Mouse (Mus musculus) mature B cell (primary cell): ENCODE results near the gene Dapk3.
"Not testable (repeated sequence)": the region's sequence is repeated elsewhere in the genome, so short reads cannot be mapped to it uniquely, and the experiment has no call there.

Source experiments
- in situ Hi-C: fragments of 300-500 bp; cut with MboI; formaldehyde crosslinking; loops from 2 replicates; pipeline ENCODE4 v1.14.3; 2019

Dapk3 gene

DNA sequence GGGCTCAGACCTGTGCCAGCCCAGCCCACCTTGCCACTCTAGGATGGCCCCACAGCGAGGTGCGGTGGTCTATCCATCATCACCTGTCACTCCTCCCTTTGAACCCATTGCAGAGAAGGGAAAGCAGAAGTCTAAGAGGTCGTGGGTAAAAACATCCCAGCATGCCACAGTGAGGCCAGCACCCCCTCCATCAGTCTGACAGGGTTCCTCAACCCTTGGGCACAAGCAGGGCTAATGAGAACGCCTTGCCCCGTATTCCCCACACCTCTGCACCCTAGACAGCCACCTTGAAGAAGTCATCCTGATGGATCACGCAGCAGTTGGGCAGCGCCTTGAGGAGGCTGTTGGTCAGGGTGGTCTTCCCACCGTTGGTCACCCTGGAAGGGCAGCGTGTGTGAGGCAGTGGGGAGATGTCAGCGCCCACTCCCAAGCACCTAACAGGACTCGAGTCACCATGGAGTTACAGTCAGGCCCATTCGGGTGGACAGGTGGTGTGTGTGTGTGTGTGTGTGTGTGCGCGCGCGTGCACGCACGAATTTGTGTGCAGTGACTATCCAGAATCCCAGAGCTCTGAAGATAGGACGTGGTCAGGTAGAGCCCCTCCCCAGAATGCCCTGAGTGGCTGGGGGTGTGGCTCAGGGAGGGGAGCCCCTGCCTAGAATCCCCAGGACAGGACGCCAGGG, 17.9 kb downstream of the Dapk3 start:
- in situ Hi-C loops = no loop called here

GRCm38 (mm10) chr10:81201807-81202758, 19.3 kb downstream of the Dapk3 start, which contains the start of gene Nmrk2:
Gene Nmrk2 (minus strand): TSS chr10:81202051.
- in situ Hi-C loops = no loop called here

- in situ Hi-C loops = no loop called here
These were observed 20.3 kb downstream of the Dapk3 start for GRCm38 (mm10) chr10:81202978-81203720.

DNA sequence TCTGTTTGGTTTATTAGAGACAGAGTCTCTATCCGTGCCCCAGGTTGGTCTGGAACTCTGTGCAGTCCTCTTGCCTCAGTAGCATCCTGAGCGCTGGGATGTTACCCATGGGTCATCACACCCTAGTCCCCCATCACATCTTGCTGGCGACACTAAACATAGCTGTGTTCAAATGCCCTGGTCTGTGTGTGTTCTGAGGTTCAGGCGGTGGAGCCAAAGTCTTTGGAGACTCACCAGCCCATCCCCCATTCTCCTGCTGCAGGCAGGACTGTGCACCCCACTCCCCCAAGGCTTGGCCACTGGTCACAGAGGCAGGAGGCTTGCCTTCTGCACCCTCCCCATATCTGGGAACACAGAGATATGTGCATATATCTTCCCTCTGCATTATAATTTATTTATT, 21.3 kb downstream of the Dapk3 start:
- in situ Hi-C loops = no loop called here

GRCm38 (mm10) chr10:81210154-81210553, 27.3 kb downstream of the Dapk3 start:
- in situ Hi-C loops = no loop called here

- in situ Hi-C loops = no loop called here
These were observed 33.5 kb downstream of the Dapk3 start for GRCm38 (mm10) chr10:81216260-81216659.

GRCm38 (mm10) chr10:81216810-81217209, 34.0 kb downstream of the Dapk3 start:
- in situ Hi-C loops = no loop called here

GRCm38 (mm10) chr10:81217267-81217666, 34.5 kb downstream of the Dapk3 start:
- in situ Hi-C loops = not testable (repeated sequence)

- in situ Hi-C loops = no loop called here
These were observed 35.2 kb downstream of the Dapk3 start for GRCm38 (mm10) chr10:81217964-81218363.

GRCm38 (mm10) chr10:81221402-81222015, 38.7 kb downstream of the Dapk3 start:
- in situ Hi-C loops = no loop called here

DNA sequence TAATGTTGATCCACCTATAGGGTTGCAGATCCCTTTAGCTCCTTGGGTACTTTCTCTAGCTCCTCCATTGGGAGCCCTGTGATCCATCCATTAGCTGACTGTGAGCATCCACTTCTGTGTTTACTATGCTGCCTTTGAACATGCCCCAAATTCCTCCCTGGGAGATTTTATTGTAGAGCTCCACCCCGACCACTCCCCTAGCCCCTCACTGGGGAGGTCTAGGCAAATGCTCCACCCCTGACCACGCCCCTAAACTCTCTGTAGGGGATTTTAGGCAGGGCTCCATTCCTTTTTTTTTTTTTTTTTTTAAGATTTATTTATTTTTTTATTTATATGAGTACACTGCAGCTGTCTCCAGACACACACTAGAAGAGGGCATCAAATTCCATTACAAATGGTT, 40.9 kb downstream of the Dapk3 start:
- in situ Hi-C loops = not testable (repeated sequence)

GRCm38 (mm10) chr10:81229735-81230437, 47.1 kb downstream of the Dapk3 start:
- in situ Hi-C loops = no loop called here

- in situ Hi-C loops = no loop called here
These were observed 47.9 kb downstream of the Dapk3 start, which contains the start of gene Atcay for GRCm38 (mm10) chr10:81230438-81231332. Gene Atcay (minus strand): TSS chr10:81230833.

DNA sequence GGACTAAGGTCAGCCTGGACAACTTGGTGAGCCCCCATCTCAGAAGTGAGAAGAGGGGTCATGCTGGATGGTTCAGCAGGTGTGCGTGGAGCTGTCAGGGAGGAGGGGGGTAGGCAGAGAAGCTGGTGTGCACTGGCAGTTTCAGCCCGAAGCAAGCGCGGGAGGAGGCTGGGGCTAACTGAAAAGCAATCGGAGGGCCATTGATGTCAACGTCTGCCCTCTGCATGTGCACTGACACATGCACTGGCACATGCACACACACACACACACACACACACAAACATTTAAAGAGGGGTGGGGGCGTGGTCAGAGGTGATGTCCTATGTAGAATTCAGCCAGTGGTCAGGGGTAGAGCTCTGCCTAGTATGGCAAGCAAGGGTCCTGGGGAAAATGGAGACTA, 48.6 kb downstream of the Dapk3 start:
- in situ Hi-C loops = no loop called here

DNA sequence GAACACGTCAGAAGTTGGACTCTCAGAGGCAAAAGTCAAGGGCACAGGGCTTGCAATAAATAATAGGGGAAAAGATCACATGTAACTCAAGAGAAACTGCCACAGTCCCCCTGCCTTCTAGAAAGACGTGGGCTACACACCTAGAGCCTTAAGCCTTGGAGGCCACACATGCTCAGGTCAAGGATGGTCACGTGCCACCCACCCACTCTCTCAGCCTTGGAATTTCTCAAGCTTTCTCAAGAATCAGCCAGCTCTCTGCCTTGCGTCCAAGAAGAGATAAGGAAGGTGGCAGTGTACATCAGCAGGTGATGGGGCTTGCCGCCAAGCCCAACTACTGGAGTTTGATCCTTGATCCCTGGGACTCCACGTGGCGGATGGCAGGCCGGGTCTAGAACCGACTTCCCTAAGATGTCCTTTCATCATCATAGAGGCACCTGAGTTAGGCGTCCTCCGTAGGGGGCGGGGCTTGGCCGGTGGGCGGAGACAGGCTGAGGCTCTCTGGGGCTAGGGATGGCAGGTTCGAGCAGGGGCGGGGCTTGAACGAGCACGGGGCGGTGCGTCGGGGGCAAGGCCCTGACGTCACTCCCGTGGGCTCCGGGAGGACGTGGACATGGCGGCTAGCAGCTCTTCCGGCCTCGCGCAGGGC, 49.9 kb downstream of the Dapk3 start, which contains the start of gene Zfr2:
Zfr2 (plus strand) TSS at position 576 of the 646 bp plus-strand sequence.
- in situ Hi-C loops = no loop called here

DNA sequence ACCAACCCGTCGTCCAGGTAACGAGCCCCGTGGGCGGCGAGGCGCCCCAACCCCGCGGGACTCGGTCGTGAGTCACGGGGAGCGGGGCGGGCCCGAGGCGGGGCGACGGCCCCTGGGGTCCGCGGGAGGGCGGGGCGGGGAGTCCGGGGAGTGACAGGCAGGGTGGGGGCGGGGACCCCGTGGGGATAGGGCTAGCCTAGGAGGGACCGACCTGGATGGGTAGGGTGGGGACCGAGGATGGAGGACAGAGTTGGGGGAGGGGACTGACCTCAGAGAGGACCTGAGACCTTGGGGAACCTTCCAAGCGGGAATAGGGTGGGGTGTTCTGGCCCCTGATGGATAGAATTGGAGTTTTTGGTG, 50.4 kb downstream of the Dapk3 start:
- in situ Hi-C loops = no loop called here

DNA sequence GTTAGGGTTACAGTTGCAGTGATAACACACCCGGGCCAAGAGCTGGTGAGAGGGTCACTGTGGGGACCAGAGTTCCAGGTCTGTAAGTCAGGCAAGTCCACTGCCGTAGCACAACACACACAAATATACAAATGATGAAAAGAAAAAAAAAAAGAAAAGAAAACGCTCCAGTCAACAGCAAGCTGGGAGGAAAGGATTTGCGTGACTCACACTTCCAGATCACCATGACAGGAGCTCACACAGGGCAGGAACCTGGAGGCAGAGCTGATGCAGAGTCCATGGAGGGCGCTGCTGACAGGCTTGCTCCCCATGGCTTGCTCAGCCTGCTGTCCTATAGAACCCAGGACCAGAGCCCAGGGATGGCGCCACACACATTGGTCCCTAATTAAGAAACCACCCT, 51.4 kb downstream of the Dapk3 start:
- in situ Hi-C loops = no loop called here

- in situ Hi-C loops = no loop called here
These were observed 53.9 kb downstream of the Dapk3 start for GRCm38 (mm10) chr10:81236471-81237268.

GRCm38 (mm10) chr10:81238618-81239017, 55.8 kb downstream of the Dapk3 start:
- in situ Hi-C loops = no loop called here
